Mouse (Mus musculus) bone marrow, adult 2 months (tissue): Measurements from ENCODE around the gene Ace. TPM values are rescaled to one million over a fixed set of nuclear protein-coding genes. Genes with fewer than 3 reads are reported as not detected.

Experiments used
- H3K27ac ChIP-seq: fragments of 200-500 bp; 2 replicates; pipeline ENCODE4 v1.5.1; 2012; ENCODE audit warnings: low read depth, mild to moderate bottlenecking, control low read depth, inconsistent platforms, low read length; ENCODE audit not compliant: control insufficient read depth, poor library complexity, insufficient read depth
- H3K4me1 ChIP-seq: fragments of 200-500 bp; 2 replicates; pipeline ENCODE4 v1.6.1; 2011; ENCODE audit warnings: low read length; ENCODE audit not compliant: control insufficient read depth, insufficient read depth
- H3K4me3 ChIP-seq: fragments of 200-500 bp; replicated peaks from 2 replicates; pipeline ENCODE3; 2011; ENCODE audit warnings: mild to moderate bottlenecking, low read depth, low read length, control low read depth; ENCODE audit not compliant: control insufficient read depth
- CTCF ChIP-seq: fragments of 200-500 bp; IDR thresholded peaks from 2 replicates; pipeline ENCODE4 v1.5.1; 2011; ENCODE audit warnings: low read length, control low read depth; ENCODE audit not compliant: control insufficient read depth, insufficient read depth
- POLR2A ChIP-seq: fragments of 200-500 bp; IDR thresholded peaks from 2 replicates; pipeline ENCODE4 v1.6.1; 2011; ENCODE audit warnings: low read depth, mild to moderate bottlenecking, control low read depth, low read length, borderline replicate concordance; ENCODE audit not compliant: control insufficient read depth
- WGBS: fragments of 180-500 bp; shearing (Covaris S2); methylation state at CpG from one replicate; pipeline ENCODE4 v1.1.7; 2018; 5-methylcytosine and 5-hydroxymethylcytosine counted together
- polyA plus RNA-seq: library from polyadenylated mRNA; stranded (reverse); fragments of >200 nt; gene quantifications from 2 replicates; pipeline ENCODE4 v1.2.4, GENCODE M21; 2011; ENCODE audit warnings: low replicate concordance; ENCODE audit not compliant: missing spikeins, insufficient read depth, insufficient read length

Ace gene
- polyA plus RNA-seq, 1 experiment = 3.9 TPM

- no peak overlapping the region for H3K27ac ChIP-seq
- TF ChIP-seq POLR2A (no peak), CTCF (no peak)
- H3K4me3 ChIP-seq = peak overlapping the region; percentile 45
- WGBS = 11% methylated on average over 44 of the region's 47 CpGs
- no peaks in the 10 kb centered on the region for H3K4me1 ChIP-seq
Observed at GRCm38 (mm10) chr11:105943133-105944102, 24.3 kb upstream of the Ace start.

GRCm38 (mm10) chr11:105944126-105944621 lies 23.6 kb upstream of the Ace start:
- Histone ChIP-seq H3K4me1 (no peaks in the 10 kb centered on the region), H3K27ac (no peak overlapping the region), H3K4me3 (peak overlapping the region; percentile 45)
- TF ChIP-seq CTCF = peak; percentile 25; the same call in 1 of the 2 replicates
- no peak for TF ChIP-seq POLR2A
- 2% methylated on average over 59 of the region's 59 CpGs for WGBS

- Histone ChIP-seq H3K4me3 (no peak overlapping the region), H3K27ac (no peak overlapping the region), H3K4me1 (no peaks in the 10 kb centered on the region)
- no peak for TF ChIP-seq CTCF
- no peak for TF ChIP-seq POLR2A
- 82% methylated on average over 16 of the region's 16 CpGs for WGBS
Observed at GRCm38 (mm10) chr11:105944770-105945672, 22.7 kb upstream of the Ace start.

GRCm38 (mm10) chr11:105946694-105947154 lies 21.0 kb upstream of the Ace start:
- TF ChIP-seq CTCF (no peak), POLR2A (no peak)
- Histone ChIP-seq H3K27ac (no peak overlapping the region), H3K4me1 (no peaks in the 10 kb centered on the region), H3K4me3 (no peak overlapping the region)
- whole genome bisulfite sequencing = 17% methylated on average over 11 of the region's 11 CpGs

GRCm38 (mm10) chr11:105948255-105948654 lies 19.5 kb upstream of the Ace start:
- Histone ChIP-seq H3K27ac (no peak overlapping the region), H3K4me3 (no peak overlapping the region), H3K4me1 (no peaks in the 10 kb centered on the region)
- TF ChIP-seq CTCF = no peak
- no peak for TF ChIP-seq POLR2A
- WGBS = 6% methylated on average over 2 of the region's 2 CpGs

GRCm38 (mm10) chr11:105950519-105950918 lies 17.2 kb upstream of the Ace start:
- H3K4me3 ChIP-seq = no peak overlapping the region
- H3K4me1 ChIP-seq = no peaks in the 10 kb centered on the region
- H3K27ac ChIP-seq = no peak overlapping the region
- TF ChIP-seq POLR2A = no peak
- TF ChIP-seq CTCF = no peak
- 78% methylated on average over 4 of the region's 4 CpGs for WGBS

- TF ChIP-seq POLR2A = no peak
- no peak for TF ChIP-seq CTCF
- 76% methylated on average over 3 of the region's 3 CpGs for WGBS
- H3K27ac ChIP-seq = no peak overlapping the region
- H3K4me1 ChIP-seq = no peaks in the 10 kb centered on the region
- no peak overlapping the region for H3K4me3 ChIP-seq
Observed at GRCm38 (mm10) chr11:105951601-105952044, 16.1 kb upstream of the Ace start.

GRCm38 (mm10) chr11:105952111-105952510 lies 15.6 kb upstream of the Ace start:
- TF ChIP-seq CTCF (no peak), POLR2A (no peak)
- Histone ChIP-seq H3K4me1 (no peaks in the 10 kb centered on the region), H3K27ac (no peak overlapping the region), H3K4me3 (no peak overlapping the region)
- WGBS = 86% methylated on average over 9 of the region's 9 CpGs
